Mouse (Mus musculus): ENCODE data around the gene Myh10. TPM values are rescaled to one million over a fixed set of nuclear protein-coding genes. Genes with fewer than 3 reads are reported as not detected.

The Myh10 gene
- polyA plus RNA-seq, 1 experiment from 2014 or later = 94.9 TPM

DNA sequence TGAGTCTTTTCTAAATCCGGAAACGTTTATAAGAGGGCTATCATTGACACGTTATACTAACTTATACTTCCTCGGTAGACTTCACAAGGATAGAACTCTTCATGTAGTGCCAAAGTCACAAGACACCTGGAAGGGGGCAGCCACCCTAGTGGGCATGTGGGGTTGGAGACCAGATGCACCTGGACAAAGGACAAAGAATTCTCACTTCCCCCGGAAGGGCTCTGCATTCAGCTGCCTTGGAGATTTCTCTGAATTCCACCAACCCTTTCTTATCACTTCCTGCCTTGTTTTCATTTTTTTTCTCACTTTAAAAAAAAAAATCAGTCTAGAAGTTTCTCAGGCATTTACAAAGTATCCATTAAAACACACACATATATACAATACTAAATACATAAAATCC is 894 bp upstream of the Myh10 start:
- H3K36me3 ChIP-seq (ENCODE audit: control insufficient read depth, insufficient read depth, low read length) = no peaks in the 10 kb centered on the region
- H3K4me2 ChIP-seq (ENCODE audit: low read length) = peak overlapping the region; percentile 29; the same call in 1 of the 2 replicates
- 66% methylated on average over 5 of the region's 5 CpGs for WGBS
- no peaks in the 10 kb centered on the region for H3K9me3 ChIP-seq (ENCODE audit: control insufficient read depth, low read length)
- H3K4me3 ChIP-seq (ENCODE audit: low read length) = no peak overlapping the region
- no peaks in the 10 kb centered on the region for H3K27me3 ChIP-seq (replicated peaks; ENCODE audit: control insufficient read depth, insufficient read depth, low read length)
- no peak for ATAC-seq
- H3K4me1 ChIP-seq (ENCODE audit: control insufficient read depth, insufficient read depth, low read depth, low read length) = peaks cover 14% of the 10 kb centered on the region
- H3K27ac ChIP-seq (ENCODE audit: low read depth, low read length) = no peak overlapping the region
- no peak overlapping the region; the same call in 1 of the 2 replicates for H3K9ac ChIP-seq (ENCODE audit: low read depth, low read length)

DNA sequence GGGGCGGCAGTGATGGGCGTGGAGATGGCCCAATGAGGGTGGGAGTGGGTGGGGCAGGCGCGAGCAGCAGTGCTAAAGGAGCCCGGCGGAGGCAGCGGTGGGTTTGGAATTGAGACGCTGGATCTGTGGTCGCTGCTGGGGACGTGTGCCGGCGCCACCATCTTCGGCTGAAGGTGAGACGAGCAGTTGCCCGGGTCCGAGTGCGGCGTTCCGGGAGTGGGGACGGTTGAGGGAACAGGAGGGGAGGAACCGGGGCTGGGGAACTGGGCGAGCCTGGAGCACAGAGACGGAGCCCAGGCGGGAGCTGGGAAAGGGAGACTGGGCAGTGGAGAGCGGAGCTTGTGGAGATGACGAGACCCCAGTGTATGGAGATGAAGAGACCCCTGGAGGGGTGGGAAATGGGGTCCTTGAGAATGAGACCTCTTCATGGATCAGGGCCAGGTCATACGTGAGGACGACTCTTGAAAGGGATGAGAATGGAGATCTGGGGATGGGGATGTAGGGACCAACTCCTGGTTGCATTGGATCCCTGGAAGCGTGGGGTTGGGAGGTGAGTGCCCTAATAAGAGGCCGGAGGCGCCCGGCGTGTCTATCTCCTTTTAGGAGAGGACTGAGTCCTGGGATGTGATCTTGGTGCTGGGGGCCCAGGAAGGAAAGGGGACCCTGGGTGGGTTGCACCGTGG is 792 bp downstream of the Myh10 start:
- H3K4me3 ChIP-seq (ENCODE audit: low read length) = peak overlapping the region; percentile 96
- peak overlapping the region; percentile 99 for H3K9ac ChIP-seq (ENCODE audit: low read depth, low read length)
- H3K9me3 ChIP-seq (ENCODE audit: control insufficient read depth, low read length) = no peaks in the 10 kb centered on the region
- peak overlapping the region; percentile 46 for H3K4me2 ChIP-seq (ENCODE audit: low read length)
- no peaks in the 10 kb centered on the region for H3K27me3 ChIP-seq (replicated peaks; ENCODE audit: control insufficient read depth, insufficient read depth, low read length)
- no peaks in the 10 kb centered on the region for H3K36me3 ChIP-seq (ENCODE audit: control insufficient read depth, insufficient read depth, low read length)
- 0% methylated on average over 34 of the region's 34 CpGs for WGBS
- peak overlapping the region; percentile 97 for H3K27ac ChIP-seq (ENCODE audit: low read depth, low read length)
- peaks cover 14% of the 10 kb centered on the region for H3K4me1 ChIP-seq (ENCODE audit: control insufficient read depth, insufficient read depth, low read depth, low read length)
- no peak; the same call in 1 of the 2 replicates for ATAC-seq

DNA sequence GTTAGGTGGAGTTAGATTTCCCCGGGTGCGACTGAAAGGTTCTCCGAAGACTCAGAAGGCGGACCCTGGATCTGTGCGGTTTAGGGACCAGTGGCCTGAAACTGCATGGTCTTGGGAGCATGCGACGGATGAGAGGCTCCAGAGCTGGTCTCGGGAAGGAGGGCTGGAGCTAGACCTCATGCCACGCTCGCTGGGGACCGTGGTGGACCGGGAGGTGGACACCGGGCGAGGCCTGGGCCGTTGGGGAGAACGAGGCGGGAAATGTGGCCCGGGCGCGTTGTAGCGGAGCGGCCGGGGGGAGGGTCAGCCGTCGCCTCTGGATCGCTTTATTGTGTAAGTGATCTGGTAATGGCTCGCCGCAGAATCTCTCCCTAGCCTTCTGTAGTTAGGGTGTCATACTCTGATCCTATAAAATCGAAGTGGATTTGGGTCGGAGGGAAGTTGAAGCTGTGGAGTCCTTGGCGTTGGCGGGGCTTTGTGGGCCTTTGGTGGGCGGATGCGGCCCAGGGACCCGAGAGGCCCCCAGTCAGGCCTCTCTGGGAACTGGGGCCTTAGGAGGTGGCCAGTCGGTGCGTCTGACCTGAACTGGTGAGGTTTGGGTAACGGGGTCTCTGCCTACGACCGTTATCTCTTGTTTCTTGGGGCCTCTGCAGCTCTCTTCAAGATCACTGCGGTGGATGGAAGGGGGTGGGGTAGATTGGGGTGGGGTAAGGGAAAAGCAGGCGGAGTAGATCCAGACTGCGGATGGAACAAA is 1.5 kb downstream of the Myh10 start:
- Histone ChIP-seq H3K4me2 (ENCODE audit: low read length) (peak overlapping the region; percentile 46), H3K27ac (ENCODE audit: low read depth, low read length) (peak overlapping the region; percentile 97), H3K4me3 (ENCODE audit: low read length) (peak overlapping the region; percentile 96), H3K4me1 (ENCODE audit: control insufficient read depth, insufficient read depth, low read depth, low read length) (peaks cover 14% of the 10 kb centered on the region), H3K9me3 (ENCODE audit: control insufficient read depth, low read length) (no peaks in the 10 kb centered on the region), H3K9ac (ENCODE audit: low read depth, low read length) (peak overlapping the region; percentile 99), H3K36me3 (ENCODE audit: control insufficient read depth, insufficient read depth, low read length) (no peaks in the 10 kb centered on the region), H3K27me3 (replicated peaks; ENCODE audit: control insufficient read depth, insufficient read depth, low read length) (no peaks in the 10 kb centered on the region)
- WGBS = under 1% methylated on average over 43 of the region's 43 CpGs
- ATAC-seq = no peak

DNA sequence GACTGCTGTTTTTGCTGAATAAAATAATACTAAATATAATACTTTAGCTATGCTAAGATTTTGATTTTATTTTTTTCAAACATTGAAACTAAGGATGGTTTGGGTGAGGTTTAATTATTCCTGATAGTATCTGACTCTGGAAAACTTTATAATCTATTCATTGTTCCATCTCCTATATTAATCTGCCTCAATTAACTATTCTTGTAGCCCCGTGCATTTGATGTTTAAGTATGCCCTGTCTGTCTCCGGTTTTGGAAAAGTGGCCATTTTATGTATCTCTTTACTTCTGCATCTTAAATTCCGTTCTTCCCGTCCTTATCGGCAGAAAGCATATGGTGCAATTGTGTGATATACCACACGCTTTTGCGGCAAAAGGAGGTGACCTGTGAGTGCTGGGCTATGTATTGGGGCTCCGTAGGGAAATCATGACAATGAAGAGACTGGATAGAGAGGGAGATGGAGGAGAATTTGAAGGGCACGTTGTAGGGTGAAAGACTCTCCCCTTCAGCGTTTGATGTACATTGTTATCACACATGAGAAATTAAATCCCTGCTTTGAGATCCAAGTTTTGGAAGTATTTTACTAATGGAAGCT is 2.2 kb downstream of the Myh10 start:
- no peak for ATAC-seq
- H3K9ac ChIP-seq (ENCODE audit: low read depth, low read length) = peak overlapping the region; percentile 99
- no peaks in the 10 kb centered on the region for H3K27me3 ChIP-seq (replicated peaks; ENCODE audit: control insufficient read depth, insufficient read depth, low read length)
- H3K4me3 ChIP-seq (ENCODE audit: low read length) = peak overlapping the region; percentile 96
- H3K4me1 ChIP-seq (ENCODE audit: control insufficient read depth, insufficient read depth, low read depth, low read length) = peaks cover 14% of the 10 kb centered on the region
- H3K27ac ChIP-seq (ENCODE audit: low read depth, low read length) = peak overlapping the region; percentile 97
- peak overlapping the region; percentile 46 for H3K4me2 ChIP-seq (ENCODE audit: low read length)
- 4% methylated on average over 10 of the region's 10 CpGs for whole genome bisulfite sequencing
- no peaks in the 10 kb centered on the region for H3K9me3 ChIP-seq (ENCODE audit: control insufficient read depth, low read length)
- H3K36me3 ChIP-seq (ENCODE audit: control insufficient read depth, insufficient read depth, low read length) = no peaks in the 10 kb centered on the region

DNA sequence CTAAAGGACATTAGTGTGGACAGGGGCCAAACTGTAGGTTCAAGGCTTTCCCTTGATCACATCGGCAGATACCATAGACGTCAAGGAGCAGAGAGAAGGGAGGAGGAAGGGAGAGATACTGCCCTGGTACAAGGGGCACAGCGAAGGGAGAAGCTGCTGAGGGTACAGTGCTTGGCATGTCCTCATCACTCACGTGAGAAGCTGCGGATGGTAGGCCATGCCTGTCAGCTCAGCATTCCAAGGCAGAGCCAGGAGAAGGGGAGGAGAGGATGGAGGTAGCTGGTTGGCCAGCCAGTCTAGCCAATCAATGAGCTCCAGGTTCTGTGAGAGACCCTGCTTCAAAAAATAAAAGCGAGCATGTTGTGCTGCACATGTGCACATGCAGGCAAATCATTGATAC is 11.0 kb downstream of the Myh10 start:
- H3K9me3 ChIP-seq (ENCODE audit: control insufficient read depth, low read length) = no peaks in the 10 kb centered on the region; the same call in 1 of the 2 replicates
- WGBS = 94% methylated on average over 6 of the region's 6 CpGs
- no peak overlapping the region for H3K27ac ChIP-seq (ENCODE audit: low read depth, low read length)
- H3K36me3 ChIP-seq (ENCODE audit: control insufficient read depth, insufficient read depth, low read length) = peaks cover 38% of the 10 kb centered on the region
- ATAC-seq = no peak
- H3K4me1 ChIP-seq (ENCODE audit: control insufficient read depth, insufficient read depth, low read depth, low read length) = peaks cover 6% of the 10 kb centered on the region
- H3K4me3 ChIP-seq (ENCODE audit: low read length) = no peak overlapping the region
- no peaks in the 10 kb centered on the region for H3K27me3 ChIP-seq (replicated peaks; ENCODE audit: control insufficient read depth, insufficient read depth, low read length)
- no peak overlapping the region for H3K9ac ChIP-seq (ENCODE audit: low read depth, low read length)
- no peak overlapping the region for H3K4me2 ChIP-seq (ENCODE audit: low read length)

DNA sequence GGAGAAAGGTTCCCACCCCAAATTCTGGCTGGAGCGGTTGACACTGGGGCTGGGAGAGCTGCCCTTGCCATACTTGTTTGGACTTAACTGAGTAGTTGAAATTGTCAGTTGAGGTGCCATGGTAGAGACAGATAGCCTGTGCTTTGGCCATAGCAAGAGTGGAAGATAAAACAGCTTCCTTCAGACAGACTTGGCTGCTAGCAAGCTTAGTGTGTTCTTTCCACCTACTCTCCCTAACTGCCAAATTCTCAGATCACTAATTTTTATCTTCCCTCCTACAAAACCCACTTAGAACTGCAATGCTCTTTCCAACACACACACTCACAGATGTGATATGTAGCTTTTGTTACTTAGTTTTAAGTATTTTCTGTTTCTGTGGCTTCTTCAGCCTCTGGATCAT is 12.0 kb downstream of the Myh10 start:
- H3K36me3 ChIP-seq (ENCODE audit: control insufficient read depth, insufficient read depth, low read length) = peaks cover 38% of the 10 kb centered on the region
- no peak overlapping the region for H3K4me2 ChIP-seq (ENCODE audit: low read length)
- no peaks in the 10 kb centered on the region; the same call in 1 of the 2 replicates for H3K9me3 ChIP-seq (ENCODE audit: control insufficient read depth, low read length)
- no peak overlapping the region for H3K27ac ChIP-seq (ENCODE audit: low read depth, low read length)
- 96% methylated on average over 1 of the region's 1 CpGs for WGBS
- no peaks in the 10 kb centered on the region for H3K27me3 ChIP-seq (replicated peaks; ENCODE audit: control insufficient read depth, insufficient read depth, low read length)
- ATAC-seq = no peak
- peaks cover 6% of the 10 kb centered on the region for H3K4me1 ChIP-seq (ENCODE audit: control insufficient read depth, insufficient read depth, low read depth, low read length)
- no peak overlapping the region for H3K9ac ChIP-seq (ENCODE audit: low read depth, low read length)
- H3K4me3 ChIP-seq (ENCODE audit: low read length) = no peak overlapping the region

DNA sequence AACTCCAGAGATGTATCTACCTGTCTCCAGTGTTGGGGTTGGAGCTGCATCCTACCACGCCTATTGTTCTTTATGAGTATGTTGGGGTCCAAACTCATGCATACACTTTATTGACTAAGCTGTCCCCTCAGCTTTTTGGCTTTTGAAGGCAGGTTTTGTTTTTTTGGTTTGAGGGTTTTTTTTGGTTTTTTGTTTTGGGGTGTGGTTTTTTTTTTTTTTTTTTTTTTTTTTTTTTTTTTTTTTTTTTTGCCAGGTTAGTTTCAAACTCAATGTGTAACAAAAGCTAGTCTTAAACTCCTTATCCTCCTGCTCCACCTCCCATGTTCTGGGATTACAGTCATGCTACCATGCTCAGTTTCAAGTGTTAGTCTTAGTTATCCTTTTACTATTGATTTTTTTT is 12.9 kb downstream of the Myh10 start:
- H3K36me3 ChIP-seq (ENCODE audit: control insufficient read depth, insufficient read depth, low read length) = peaks cover 35% of the 10 kb centered on the region

DNA sequence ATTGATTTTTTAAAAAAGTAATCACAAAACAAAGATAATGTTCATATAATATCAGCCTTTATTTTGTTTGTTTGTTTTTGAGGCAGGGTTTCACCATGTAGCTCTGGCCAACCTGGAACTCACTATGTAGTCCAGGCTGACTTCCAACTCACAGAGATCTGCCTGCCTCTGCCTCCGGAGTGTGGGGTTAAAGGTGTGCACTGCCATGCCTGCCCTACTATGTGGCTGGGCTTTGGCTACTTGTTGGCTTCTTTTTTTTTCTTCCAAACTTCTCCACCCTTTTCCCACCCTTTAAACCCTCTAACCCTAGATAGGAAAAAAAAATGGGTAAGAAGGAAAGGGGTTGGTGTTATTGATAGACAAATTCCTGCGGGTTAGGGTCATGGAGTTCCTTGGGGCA is 13.5 kb downstream of the Myh10 start:
- no peak for ATAC-seq
- Histone ChIP-seq H3K36me3 (ENCODE audit: control insufficient read depth, insufficient read depth, low read length) (peaks cover 30% of the 10 kb centered on the region), H3K9me3 (ENCODE audit: control insufficient read depth, low read length) (no peaks in the 10 kb centered on the region; the same call in 1 of the 2 replicates), H3K4me3 (ENCODE audit: low read length) (no peak overlapping the region), H3K4me2 (ENCODE audit: low read length) (no peak overlapping the region), H3K4me1 (ENCODE audit: control insufficient read depth, insufficient read depth, low read depth, low read length) (peaks cover 6% of the 10 kb centered on the region), H3K9ac (ENCODE audit: low read depth, low read length) (no peak overlapping the region), H3K27me3 (replicated peaks; ENCODE audit: control insufficient read depth, insufficient read depth, low read length) (no peaks in the 10 kb centered on the region), H3K27ac (ENCODE audit: low read depth, low read length) (no peak overlapping the region)
- 97% methylated on average over 2 of the region's 2 CpGs for WGBS

More for the DNA sequence above, 12.9 kb downstream of the Myh10 start:
- H3K9me3 ChIP-seq (ENCODE audit: control insufficient read depth, low read length) = no peaks in the 10 kb centered on the region; the same call in 1 of the 2 replicates
- no peaks in the 10 kb centered on the region for H3K27me3 ChIP-seq (replicated peaks; ENCODE audit: control insufficient read depth, insufficient read depth, low read length)
- ATAC-seq = no peak
- H3K27ac ChIP-seq (ENCODE audit: low read depth, low read length) = no peak overlapping the region
- H3K4me1 ChIP-seq (ENCODE audit: control insufficient read depth, insufficient read depth, low read depth, low read length) = peaks cover 6% of the 10 kb centered on the region
- no peak overlapping the region for H3K9ac ChIP-seq (ENCODE audit: low read depth, low read length)
- WGBS = 96% methylated on average over 1 of the region's 1 CpGs
- no peak overlapping the region for H3K4me2 ChIP-seq (ENCODE audit: low read length)
- no peak overlapping the region for H3K4me3 ChIP-seq (ENCODE audit: low read length)

Measured in hindbrain, embryonic 16.5 days (tissue).